Mouse (Mus musculus): ENCODE data around the gene Mxd4.

Gene Mxd4

DNA sequence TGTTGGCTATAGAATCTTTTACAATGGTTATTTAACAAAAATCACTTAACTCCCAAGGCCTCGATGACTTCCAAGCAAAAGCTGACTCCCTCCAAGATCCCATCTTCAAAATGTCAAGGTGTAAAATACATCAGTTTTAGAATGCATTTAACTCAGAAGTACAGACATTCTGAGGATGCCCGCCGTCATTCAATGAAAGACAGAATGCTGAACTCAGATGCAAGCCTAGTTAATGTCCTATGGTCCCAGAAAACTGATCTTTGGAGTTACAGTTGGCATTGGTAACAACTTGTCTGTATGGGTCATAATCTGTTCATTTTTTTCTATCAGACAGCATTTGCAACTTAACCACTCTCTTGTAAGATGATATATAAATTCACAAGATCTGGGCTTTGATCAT is 17.6 kb downstream of the Mxd4 start:
- in situ Hi-C loops (cut with MboI, MseI) = loop anchor here (10.0 kb wide), 1 partner anchor 1305 kb away; the partner anchor contains the start of gene Depdc5

DNA sequence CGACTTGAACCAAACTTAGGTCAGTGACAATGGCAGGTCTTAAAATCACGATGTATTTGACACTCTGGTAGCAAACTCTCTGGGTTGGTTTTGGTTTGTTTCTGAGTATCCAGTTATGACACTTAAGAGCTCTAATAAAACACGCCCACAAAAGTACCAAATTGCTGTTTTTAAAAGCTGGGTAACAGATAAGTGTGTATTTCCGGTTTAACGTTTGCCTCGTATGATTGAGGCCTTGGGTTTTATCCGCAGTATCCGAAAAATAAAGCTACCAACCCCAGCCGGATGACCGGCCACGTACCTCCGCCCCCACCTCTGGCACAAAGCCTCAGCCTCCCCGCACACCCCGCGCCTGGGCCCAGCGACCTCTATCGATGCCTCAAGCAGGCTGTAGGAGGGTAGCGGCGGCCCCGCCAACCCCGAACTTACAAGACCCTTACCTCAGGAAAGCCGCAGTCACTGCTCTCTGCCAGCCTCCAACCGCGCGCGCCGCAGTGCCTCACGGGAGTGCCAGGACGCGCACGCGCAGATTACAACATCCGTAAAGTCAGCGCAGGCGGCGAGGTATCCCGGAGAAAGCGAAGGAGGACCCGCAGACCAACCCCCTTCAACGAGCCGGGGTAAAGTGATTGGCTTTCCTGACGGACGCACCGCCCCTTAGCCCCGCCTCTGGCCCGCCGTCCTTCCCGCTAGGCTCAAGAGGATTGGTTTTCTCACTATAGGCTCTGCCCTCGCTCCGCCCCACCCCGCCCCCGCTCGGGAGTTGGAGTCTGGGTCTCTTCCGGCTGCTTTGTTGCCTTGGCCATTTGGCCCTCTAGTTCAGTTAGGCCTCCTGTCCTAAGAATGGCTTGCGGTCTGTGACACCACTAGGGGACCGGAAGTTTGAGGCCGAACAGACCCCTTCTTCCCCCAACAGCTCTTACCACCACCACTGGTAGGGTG is 18.3 kb downstream of the Mxd4 start, which contains the start of the genes Poln and Haus3:
TSS of gene Poln (minus strand) at position 499 of the 942 bp plus-strand sequence.
TSS of gene Haus3 (minus strand) at position 578 of the 942 bp plus-strand sequence.
- in situ Hi-C loops (cut with MboI, MseI) = no loop called here

DNA sequence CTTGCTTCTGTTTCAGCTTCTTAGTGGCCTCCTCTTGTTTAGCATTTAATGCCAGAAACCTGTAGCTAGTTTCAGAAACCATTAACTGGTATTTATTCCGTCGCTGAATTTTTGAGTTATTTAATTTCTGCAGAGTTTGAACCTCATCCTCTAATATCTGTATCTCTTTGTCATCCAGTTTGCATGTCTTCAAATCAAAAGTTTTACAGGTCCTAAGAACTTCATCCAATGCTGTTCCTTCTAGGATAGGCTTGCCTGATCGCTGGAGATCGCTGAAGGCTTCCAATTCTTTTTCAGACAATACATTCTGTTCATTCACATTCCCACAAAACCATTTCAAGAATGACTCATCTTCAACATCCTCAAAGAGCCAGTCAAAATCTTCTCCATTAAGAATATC is 19.7 kb downstream of the Mxd4 start:
- in situ Hi-C loops (cut with MboI, MseI) = no loop called here

DNA sequence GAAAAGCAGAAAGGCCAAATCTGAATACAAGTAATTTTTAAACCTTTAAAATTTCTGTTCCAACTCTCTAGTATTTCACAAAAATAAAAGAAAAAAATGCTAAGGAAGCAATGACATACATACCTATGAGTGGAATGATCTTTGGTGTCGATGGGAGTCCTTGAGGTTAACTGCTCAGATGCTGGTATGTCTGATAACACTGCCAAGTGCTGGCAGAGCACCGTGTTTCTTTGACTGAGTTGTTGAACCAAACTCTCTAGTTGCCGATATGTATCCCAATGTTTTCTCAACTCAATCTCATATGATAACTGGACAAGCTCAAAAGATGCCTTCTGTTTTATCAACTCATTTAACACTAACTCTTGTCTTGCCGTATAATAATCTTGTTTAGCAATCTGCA is 21.7 kb downstream of the Mxd4 start:
- in situ Hi-C loops (cut with MboI, MseI) = no loop called here

DNA sequence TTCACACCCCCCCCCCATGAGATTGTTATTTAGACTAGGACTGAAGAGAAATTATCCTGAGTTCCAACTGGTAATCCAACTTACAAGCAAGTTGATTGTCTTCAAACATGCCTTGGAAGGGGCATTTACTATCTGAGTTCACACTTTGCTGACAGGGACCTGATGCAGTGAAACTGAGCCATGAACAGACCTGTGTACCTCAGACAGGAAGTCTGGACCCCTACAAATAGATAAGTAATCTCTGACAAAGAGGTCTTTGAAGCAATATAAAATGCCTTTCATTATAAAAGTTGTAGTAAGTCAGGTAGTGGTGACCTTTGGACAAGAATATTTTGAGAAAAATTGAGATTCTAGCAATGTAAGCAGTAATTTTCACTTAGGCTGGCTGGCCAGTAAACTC is 39.0 kb downstream of the Mxd4 start:
- in situ Hi-C loops (cut with MboI, MseI) = no loop called here

DNA sequence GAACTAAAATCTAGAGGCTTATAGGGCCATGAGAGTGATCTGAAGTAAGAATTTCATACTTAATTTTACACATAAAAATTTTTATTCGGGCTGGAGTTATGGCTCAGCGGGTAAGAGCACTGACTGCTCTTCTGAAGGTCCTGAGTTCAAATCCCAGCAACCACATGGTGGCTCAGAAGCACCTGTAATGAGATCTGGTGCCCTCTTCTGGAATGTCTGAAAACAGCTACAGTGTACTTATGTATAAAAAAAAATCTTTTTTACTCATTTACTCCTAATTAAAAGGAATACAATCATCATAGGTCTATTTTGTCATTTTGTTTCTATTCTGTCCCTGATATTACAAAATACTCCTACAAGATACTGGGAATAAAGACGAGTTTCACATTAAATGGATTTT is 40.0 kb downstream of the Mxd4 start:
- in situ Hi-C loops (cut with MboI, MseI) = no loop called here

DNA sequence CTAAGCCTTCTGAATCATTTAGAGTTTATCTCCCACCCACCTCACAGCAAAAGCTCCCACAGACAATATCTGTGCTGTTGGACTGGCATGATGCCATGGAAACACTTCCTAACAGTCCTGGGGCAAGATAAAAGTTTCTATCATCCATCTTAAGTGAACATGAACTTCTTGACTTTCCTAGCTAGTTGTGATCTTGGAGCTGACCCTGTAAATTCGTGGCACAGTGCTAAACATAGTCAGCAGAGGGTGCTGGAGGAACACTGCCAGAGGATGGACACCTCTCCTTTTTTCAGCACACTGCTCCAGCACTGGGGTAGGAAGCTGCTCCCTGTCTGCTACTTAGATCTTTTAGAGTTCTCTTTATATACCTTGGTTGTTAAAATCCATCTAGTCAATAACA is 47.8 kb downstream of the Mxd4 start:
- in situ Hi-C loops (cut with MboI, MseI) = no loop called here

DNA sequence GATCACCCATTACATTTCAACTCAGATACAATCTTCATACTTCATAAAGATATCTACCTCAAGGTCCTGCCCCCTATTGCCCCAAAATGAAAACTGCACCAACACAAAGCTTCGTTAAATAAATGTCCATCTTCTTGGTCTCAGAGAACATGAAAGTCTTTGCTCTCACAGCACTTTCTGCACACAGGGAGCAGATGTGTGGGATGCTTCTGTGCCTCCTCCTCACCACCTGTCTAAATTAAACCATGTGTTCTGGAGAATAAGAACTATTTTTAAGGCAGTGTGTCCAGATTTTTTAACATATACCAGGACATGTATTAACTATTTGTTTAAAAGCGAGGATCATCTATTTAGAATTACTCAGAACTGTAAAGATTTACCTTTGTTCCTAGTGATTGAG is 54.8 kb downstream of the Mxd4 start:
- in situ Hi-C loops (cut with MboI, MseI) = no loop called here

DNA sequence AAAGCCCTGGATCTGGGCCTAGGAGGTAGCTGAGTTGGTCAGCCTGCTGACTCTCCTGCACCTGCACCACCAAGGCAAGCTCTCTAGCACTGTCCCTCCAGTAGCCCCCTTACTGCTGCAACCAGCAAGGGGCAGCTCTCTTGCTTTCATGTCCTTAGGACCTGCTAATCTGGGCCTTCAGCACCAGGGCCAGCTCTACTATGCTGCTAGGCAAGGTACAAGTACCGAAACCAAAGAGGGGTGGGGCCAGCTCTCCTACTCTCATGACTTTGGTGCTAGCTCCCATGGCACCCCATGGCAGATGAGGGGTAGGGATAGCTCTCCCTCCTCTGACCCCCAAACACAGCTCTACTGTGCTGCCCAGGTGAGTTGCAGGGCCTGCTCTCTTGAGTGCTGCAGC is 63.4 kb downstream of the Mxd4 start:
- in situ Hi-C loops (cut with MboI, MseI) = no loop called here
